Comparison of ENCODE assay signal across 9 mouse cellular contexts in the genomic region with DNA sequence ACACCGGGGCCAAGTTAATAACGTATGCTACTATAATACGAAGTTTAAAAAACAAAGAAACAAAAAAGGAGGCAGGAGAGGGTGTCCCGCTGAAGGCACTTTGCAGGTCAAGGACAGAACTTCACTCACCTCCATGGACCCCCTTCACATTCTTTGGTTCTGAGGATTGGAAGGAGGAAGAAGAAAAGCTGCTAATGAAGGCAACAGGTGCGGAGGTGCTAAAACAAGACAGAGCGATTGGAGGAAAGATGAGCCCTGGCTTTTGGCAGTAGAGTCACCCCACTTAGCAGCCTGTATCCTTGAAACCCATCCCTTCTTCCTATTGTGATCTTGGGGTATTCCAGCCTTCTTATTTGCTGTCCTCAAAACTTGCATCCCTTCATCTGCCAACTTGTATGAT. TPM values are rescaled to one million over a fixed set of nuclear protein-coding genes. Genes with fewer than 3 reads are reported as not detected.
DNase-seq lines count a peak whose midpoint lies in the region; ATAC-seq lines count a peak whose summit lies in the region.
"Had no signal": no experiment of that assay in that cellular context is flagged by ENCODE, and none has a peak within 500 bp of the region (broad histone marks: within the 10 kb centered on the region; RNA-seq: fewer than 3 reads in every experiment).

No protein-coding gene starts in this region.

- no peaks in the 10 kb centered on the region for H3K27me3 ChIP-seq in neural tube, embryonic 11.5 days (ENCODE audit: control insufficient read depth, insufficient read depth, low read length)
- H3K27me3 ChIP-seq in hindbrain, embryonic 15.5 days, result no peaks in the 10 kb centered on the region
- H3K27me3 ChIP-seq in neural tube, embryonic 14.5 days (ENCODE audit: control insufficient read depth, insufficient read depth, low read length), result no peaks in the 10 kb centered on the region

- peaks cover 23% of the 10 kb centered on the region for H3K36me3 ChIP-seq in neural tube, embryonic 11.5 days (ENCODE audit: control insufficient read depth, insufficient read depth, low read length)
- peaks cover 29% of the 10 kb centered on the region for H3K36me3 ChIP-seq in hindbrain, embryonic 15.5 days
- H3K36me3 ChIP-seq in neural tube, embryonic 14.5 days (ENCODE audit: control insufficient read depth, insufficient read depth, low read length), result peaks cover 32% of the 10 kb centered on the region

- H3K4me2 ChIP-seq in neural tube, embryonic 11.5 days (ENCODE audit: low read depth), result peak overlapping the region; percentile 47
- H3K4me2 ChIP-seq in hindbrain, embryonic 15.5 days, result peak overlapping the region; percentile 70
- H3K4me2 ChIP-seq in neural tube, embryonic 14.5 days (ENCODE audit: low read depth, low read length), result peak overlapping the region; percentile 64

- 49% methylated on average over 6 of the region's 6 CpGs for WGBS in neural tube, embryonic 11.5 days
- 34% methylated on average over 6 of the region's 6 CpGs for WGBS in hindbrain, embryonic 15.5 days
- 45% methylated on average over 6 of the region's 6 CpGs for WGBS in neural tube, embryonic 14.5 days

- peak; percentile 53 for DNase-seq in cerebellum, adult 9-11 months
- DNase-seq in cerebellum, postnatal 25 days, result no peak
- DNase-seq in neural tube, embryonic 11.5 days (ENCODE audit: low spot score), result no peak
- no peak for DNase-seq in neural tube, embryonic 10.5 days (ENCODE audit: extremely low spot score, low spot score)
- DNase-seq in urinary bladder, postnatal 4 days (ENCODE audit: low spot score in 2 of 2), result no peak
- DNase-seq in T-cell, adult 2 months (ENCODE audit: low spot score), result no peak
- DNase-seq: B cell, adult 2 months had no signal

- no peak for ATAC-seq in neural tube, embryonic 11.5 days (ENCODE audit: insufficient read depth, low FRiP score, low TSS enrichment)
- ATAC-seq in hindbrain, embryonic 15.5 days (ENCODE audit: low FRiP score, low read depth), result no peak
- ATAC-seq in neural tube, embryonic 14.5 days (ENCODE audit: low read depth), result no peak

- no peaks in the 10 kb centered on the region for H3K9me3 ChIP-seq in neural tube, embryonic 11.5 days (ENCODE audit: control insufficient read depth, low read length)
- H3K9me3 ChIP-seq in hindbrain, embryonic 15.5 days, result no peaks in the 10 kb centered on the region
- no peaks in the 10 kb centered on the region for H3K9me3 ChIP-seq in neural tube, embryonic 14.5 days (ENCODE audit: control insufficient read depth, low read length)

- peak overlapping the region; percentile 28 for H3K4me3 ChIP-seq in neural tube, embryonic 11.5 days (ENCODE audit: low read depth, low read length)
- peak overlapping the region; percentile 34 for H3K4me3 ChIP-seq in hindbrain, embryonic 15.5 days
- peak overlapping the region; percentile 25 for H3K4me3 ChIP-seq in neural tube, embryonic 14.5 days (ENCODE audit: low read depth, low read length)

- peak overlapping the region; percentile 97 for H3K27ac ChIP-seq in neural tube, embryonic 11.5 days (ENCODE audit: low read depth, low read length)
- peak overlapping the region; percentile 96 for H3K27ac ChIP-seq in hindbrain, embryonic 15.5 days (replicated peaks)
- peak overlapping the region; percentile 86 for H3K27ac ChIP-seq in neural tube, embryonic 14.5 days (ENCODE audit: low read depth, low read length)

- H3K9ac ChIP-seq in neural tube, embryonic 11.5 days (ENCODE audit: low read length), result peak overlapping the region; percentile 69
- peak overlapping the region; percentile 45; the same call in 1 of the 2 replicates for H3K9ac ChIP-seq in hindbrain, embryonic 15.5 days
- H3K9ac ChIP-seq in neural tube, embryonic 14.5 days (replicated peaks; ENCODE audit: low read depth, low read length), result peak overlapping the region; percentile 46; the same call in 1 of the 2 replicates

- peaks cover 45% of the 10 kb centered on the region for H3K4me1 ChIP-seq in neural tube, embryonic 11.5 days (ENCODE audit: control insufficient read depth, insufficient read depth, low read length)
- H3K4me1 ChIP-seq in hindbrain, embryonic 15.5 days (replicated peaks), result peaks cover 70% of the 10 kb centered on the region
- H3K4me1 ChIP-seq in neural tube, embryonic 14.5 days (ENCODE audit: control insufficient read depth, insufficient read depth, low read length), result peaks cover 59% of the 10 kb centered on the region

RNA-seq across cellular contexts. Expression of a gene that starts 5.6 kb away (rescaled TPM):
- polyA plus RNA-seq in neural tube, embryonic 11.5 days (2014; fragmentation: Nextera tagmentation; extraction: Ambion mirVana), result 0.61 and 1.6 TPM in 2 replicates
- polyA plus RNA-seq in hindbrain, embryonic 15.5 days (2015; fragmentation: Nextera tagmentation; extraction: Ambion mirVana), result 0.17 and 1.1 TPM in 2 replicates
- polyA plus RNA-seq in neural tube, embryonic 14.5 days (2014; fragmentation: Nextera tagmentation; extraction: Ambion mirVana), result 0.47 and 0.66 TPM in 2 replicates

RNA-seq across cellular contexts. Expression of a gene that starts 10.7 kb away (rescaled TPM):
- 70.6 and 83.3 TPM in 2 replicates for polyA plus RNA-seq in neural tube, embryonic 11.5 days (2014; fragmentation: Nextera tagmentation; extraction: Ambion mirVana)
- 38.2 and 40.5 TPM in 2 replicates for polyA plus RNA-seq in hindbrain, embryonic 15.5 days (2015; fragmentation: Nextera tagmentation; extraction: Ambion mirVana)
- polyA plus RNA-seq in neural tube, embryonic 14.5 days (2014; fragmentation: Nextera tagmentation; extraction: Ambion mirVana), result 24.1 and 27.4 TPM in 2 replicates

RNA-seq across cellular contexts. Expression of a gene that starts 25.3 kb away (rescaled TPM):
- polyA plus RNA-seq in neural tube, embryonic 11.5 days (2014; fragmentation: Nextera tagmentation; extraction: Ambion mirVana), result 76.7 and 77.2 TPM in 2 replicates
- 85.2 and 87.6 TPM in 2 replicates for polyA plus RNA-seq in hindbrain, embryonic 15.5 days (2015; fragmentation: Nextera tagmentation; extraction: Ambion mirVana)
- 66.5 and 73.8 TPM in 2 replicates for polyA plus RNA-seq in neural tube, embryonic 14.5 days (2014; fragmentation: Nextera tagmentation; extraction: Ambion mirVana)

RNA-seq across cellular contexts. Expression of a gene that starts 32.4 kb away (rescaled TPM):
- polyA plus RNA-seq in neural tube, embryonic 11.5 days (2014; fragmentation: Nextera tagmentation; extraction: Ambion mirVana), result not detected in 2 replicates
- polyA plus RNA-seq in hindbrain, embryonic 15.5 days (2015; fragmentation: Nextera tagmentation; extraction: Ambion mirVana), result 0.05 TPM in 1 of 2 replicates, not detected in the other
- polyA plus RNA-seq in neural tube, embryonic 14.5 days (2014; fragmentation: Nextera tagmentation; extraction: Ambion mirVana), result not detected in 2 replicates
